ENCODE assay signal across 8 mouse cellular contexts in the genomic region with DNA sequence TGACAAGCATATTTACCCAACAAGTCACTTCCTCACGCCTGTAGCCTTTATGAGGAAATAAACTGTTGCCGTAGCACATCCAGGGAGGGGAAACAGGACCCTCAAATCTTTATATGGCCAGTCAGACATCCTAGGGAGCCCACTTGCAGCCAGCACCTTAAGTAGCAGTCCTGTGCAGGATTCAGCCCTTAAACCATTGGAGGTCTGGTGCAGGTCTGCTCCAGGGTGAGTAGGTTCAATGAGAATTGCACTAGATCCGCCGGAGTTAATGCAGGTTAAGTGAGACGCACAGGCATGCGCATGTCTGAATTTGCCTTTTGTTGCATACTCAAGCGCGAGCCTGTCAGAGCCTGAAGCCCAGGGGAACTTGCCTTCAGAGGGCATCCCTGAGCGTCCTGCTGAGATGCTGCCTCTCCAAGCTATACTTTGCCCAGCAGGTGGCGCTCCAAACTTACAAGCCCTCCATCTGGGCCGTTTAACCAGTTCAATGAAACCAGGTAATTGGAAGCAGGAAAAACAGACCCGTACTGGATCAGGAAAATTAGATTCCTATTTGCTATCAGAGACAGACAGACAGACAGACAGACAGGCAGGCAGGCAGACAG. TPM values are rescaled to one million over a fixed set of nuclear protein-coding genes. Genes with fewer than 3 reads are reported as not detected.
A peak's percentile ranks its signal among the peaks of the same experiment; 100 is the strongest.
DNase-seq lines count a peak whose midpoint lies in the region; ATAC-seq lines count a peak whose summit lies in the region.

No protein-coding gene starts in this region.

- H3K9me3 ChIP-seq in hindbrain, embryonic 15.5 days: no peaks in the 10 kb centered on the region

- no peaks in the 10 kb centered on the region for H3K27me3 ChIP-seq in hindbrain, embryonic 15.5 days

- peak; percentile 75 for ATAC-seq in hindbrain, embryonic 15.5 days (ENCODE audit: low FRiP score, low read depth)

- peak overlapping the region; percentile 66; the same call in 1 of the 2 replicates for H3K27ac ChIP-seq in hindbrain, embryonic 15.5 days (replicated peaks)

- H3K4me2 ChIP-seq in hindbrain, embryonic 15.5 days: peak overlapping the region; percentile 28

- DNase-seq in NIH3T3 (ENCODE audit: low read depth): peak; percentile 99
- peak; percentile 92 for DNase-seq in cerebellum, adult 9-10 months
- DNase-seq in frontal cortex, adult 2 months (ENCODE audit: extremely low spot score in 1 of 2, low spot score in 1 of 2): peak; percentile 81 to 98
- peak; percentile 85 to 87 for DNase-seq in layer of hippocampus, postnatal 36 days
- peak; percentile 97 for DNase-seq in lung, postnatal 36 days
- DNase-seq in retina, postnatal 1 day: peak; percentile 95
- peak; percentile 97 for DNase-seq in thymus, postnatal 4 days

- WGBS in hindbrain, embryonic 15.5 days: 11% methylated on average over 12 of the region's 12 CpGs

- peaks cover 26% of the 10 kb centered on the region for H3K4me1 ChIP-seq in hindbrain, embryonic 15.5 days (replicated peaks)

- H3K9ac ChIP-seq in hindbrain, embryonic 15.5 days: no peak overlapping the region

- no peak overlapping the region for H3K4me3 ChIP-seq in hindbrain, embryonic 15.5 days

- no peaks in the 10 kb centered on the region for H3K36me3 ChIP-seq in hindbrain, embryonic 15.5 days

RNA-seq across cellular contexts. Expression of a gene that starts 37.8 kb away (rescaled TPM):
- not detected in 2 replicates for polyA plus RNA-seq in frontal cortex, adult 2 months (2012; rRNA removed)
- not detected in 2 replicates for polyA plus RNA-seq in hindbrain, embryonic 15.5 days (2015; fragmentation: Nextera tagmentation; extraction: Ambion mirVana)
- not detected for total RNA-seq in layer of hippocampus, postnatal 36 days (2021)

RNA-seq across cellular contexts. Expression of a gene that starts 45.7 kb away (rescaled TPM):
- 13.2 and 14.1 TPM in 2 replicates for polyA plus RNA-seq in frontal cortex, adult 2 months (2012; rRNA removed)
- polyA plus RNA-seq in hindbrain, embryonic 15.5 days (2015; fragmentation: Nextera tagmentation; extraction: Ambion mirVana): 11.4 and 12.0 TPM in 2 replicates
- total RNA-seq in layer of hippocampus, postnatal 36 days (2021): 1 to 10 TPM; 6.0 to 6.2 TPM
